Mouse (Mus musculus): ENCODE measurements around the gene Ache.
A peak's percentile ranks its signal among the peaks of the same experiment; 100 is the strongest.

Gene Ache

DNA sequence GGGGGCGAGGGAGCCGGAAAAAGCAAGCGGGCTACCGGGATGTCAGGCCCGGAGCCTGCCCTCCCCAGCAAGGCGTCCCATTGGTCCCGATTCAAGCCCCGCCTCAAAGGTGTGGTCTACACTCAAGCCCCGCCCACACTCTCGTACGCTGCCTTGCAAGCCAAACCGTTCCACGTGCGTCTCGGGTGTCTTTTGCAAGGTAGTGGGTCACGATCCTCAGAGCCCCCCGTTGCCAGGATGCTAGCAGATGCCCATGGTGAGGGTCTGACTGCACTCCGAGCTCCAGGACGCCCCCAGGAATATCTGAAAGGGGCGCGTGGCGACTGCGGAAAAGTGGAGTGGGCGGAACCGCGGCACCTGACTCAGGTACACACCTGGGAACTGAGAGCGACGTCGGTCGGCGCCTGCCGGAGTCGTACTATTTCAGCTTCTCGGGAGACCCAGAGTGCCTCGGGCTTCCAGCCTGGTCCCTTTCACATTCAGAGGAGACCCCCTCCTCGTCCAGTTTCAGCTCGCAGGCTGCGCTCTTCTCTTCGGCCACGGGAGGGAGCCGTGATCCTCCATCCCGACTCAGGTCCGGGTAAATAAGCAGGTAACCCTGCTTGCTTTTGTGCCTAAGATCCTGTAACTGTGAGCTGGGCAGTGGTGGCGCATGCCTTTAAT, 46.3 kb downstream of the Ache start, which contains the start of gene Slc12a9:
Gene Slc12a9, minus strand, starts transcription at position 86 of the 663 bp plus-strand sequence.
- peak; percentile 97 for DNase-seq (ENCODE audit: low read depth, low spot score)

DNA sequence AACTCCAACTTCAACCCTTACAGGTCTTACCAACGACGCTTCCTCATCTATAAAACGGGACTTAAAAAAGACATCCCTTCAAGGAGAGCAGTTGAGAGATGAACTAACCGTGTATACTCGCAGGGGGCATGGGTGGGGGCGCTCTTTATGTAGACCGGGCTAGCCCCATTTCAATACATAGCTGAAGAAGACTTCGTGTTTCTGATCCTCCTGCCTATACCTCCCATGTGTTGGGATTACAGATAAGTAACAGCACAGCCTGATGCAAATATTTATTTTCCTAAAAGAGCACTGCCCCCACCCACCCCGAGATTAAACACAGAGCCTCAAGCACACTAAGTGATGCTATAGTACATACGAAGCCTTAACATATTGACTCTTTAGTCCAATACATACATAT, 47.0 kb downstream of the Ache start:
- no peak for DNase-seq (ENCODE audit: low read depth, low spot score)

DNA sequence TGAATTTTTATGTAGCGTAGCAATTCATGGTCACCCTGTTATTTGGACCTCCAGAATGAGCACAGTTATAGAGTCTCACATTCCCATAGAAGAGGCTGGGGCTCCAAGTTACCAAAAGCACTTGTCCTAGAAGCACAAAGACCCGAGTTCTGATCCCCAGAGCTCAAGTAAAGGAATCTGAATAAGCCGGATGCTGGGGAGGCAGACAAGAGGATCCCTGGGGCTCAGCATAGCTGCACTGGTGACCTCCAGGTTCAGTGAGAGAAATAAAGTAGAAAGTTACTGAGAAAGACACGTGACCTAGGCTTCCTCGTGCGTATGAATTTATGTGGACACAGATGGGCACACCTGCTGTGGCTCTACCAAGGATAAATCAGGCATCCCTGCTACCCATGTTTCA, 47.7 kb downstream of the Ache start:
- peak; percentile 84 for DNase-seq (ENCODE audit: low read depth, low spot score)

- DNase-seq (ENCODE audit: low read depth, low spot score): peak; percentile 89
Measured at GRCm38 (mm10) chr5:137337190-137337589, 49.9 kb downstream of the Ache start.

GRCm38 (mm10) chr5:137338256-137338655, 50.9 kb downstream of the Ache start:
- peak; percentile 94 for DNase-seq (ENCODE audit: low read depth, low spot score)

- peak; percentile 54 for DNase-seq (ENCODE audit: low read depth, low spot score)
Measured at GRCm38 (mm10) chr5:137338663-137339289, 51.5 kb downstream of the Ache start.

GRCm38 (mm10) chr5:137339290-137339979, 52.1 kb downstream of the Ache start:
- peak; percentile 89 for DNase-seq (ENCODE audit: low read depth, low spot score)

GRCm38 (mm10) chr5:137340222-137340621, 52.9 kb downstream of the Ache start:
- no peak for DNase-seq (ENCODE audit: low read depth, low spot score)

DNA sequence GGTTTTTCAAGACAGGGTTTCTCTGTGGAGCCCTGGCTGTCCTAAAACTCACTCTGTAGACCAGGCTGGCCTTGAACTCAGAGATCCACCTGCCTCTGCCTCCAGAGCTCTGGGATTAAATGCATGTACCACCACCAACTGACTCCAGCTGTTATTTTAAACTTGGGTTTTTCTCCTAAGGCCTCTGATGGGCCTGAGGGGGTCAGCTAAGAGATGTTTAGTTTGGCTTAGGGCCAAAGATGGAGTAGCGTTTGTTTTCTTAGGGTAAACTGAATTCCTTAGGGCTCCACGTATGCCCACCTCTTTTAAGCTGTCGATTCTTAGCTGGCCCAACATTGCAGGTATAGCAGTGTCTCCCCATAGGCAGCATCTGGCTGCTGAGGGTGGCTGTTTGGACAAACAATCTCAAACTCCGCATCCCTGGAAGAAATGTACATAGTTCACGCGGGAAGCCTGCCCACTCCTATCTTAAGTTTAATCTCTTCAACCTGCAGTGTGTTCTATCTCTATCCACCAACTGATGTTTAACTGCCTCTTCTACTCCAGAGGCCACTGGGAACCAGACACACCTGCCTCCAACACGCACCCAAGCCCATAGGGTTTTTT, 55.2 kb downstream of the Ache start:
- no peak for DNase-seq (ENCODE audit: low read depth, low spot score)

- no peak for DNase-seq (ENCODE audit: low read depth, low spot score)
Measured at GRCm38 (mm10) chr5:137343412-137343811, 56.1 kb downstream of the Ache start.

GRCm38 (mm10) chr5:137343869-137344268, 56.5 kb downstream of the Ache start:
- DNase-seq (ENCODE audit: low read depth, low spot score): peak; percentile 44
